Mouse (Mus musculus) cerebellum, postnatal 10 days (tissue): ENCODE measurements around the gene Pou2af1.
A peak's percentile ranks its signal among the peaks of the same experiment; 100 is the strongest.

Experiments
- DNase-seq, 2 experiments: peaks; one replicate each; pipeline ENCODE4 v3.0.0; 2021; ENCODE audit warnings: mixed read lengths in 2 of 2

Pou2af1 gene

GRCm38 (mm10) chr9:51230701-51231389 is 17.3 kb downstream of the Pou2af1 start:
- no peak for DNase-seq

- DNase-seq, result no peak
Observed at GRCm38 (mm10) chr9:51232163-51232562, 18.7 kb downstream of the Pou2af1 start.

DNA sequence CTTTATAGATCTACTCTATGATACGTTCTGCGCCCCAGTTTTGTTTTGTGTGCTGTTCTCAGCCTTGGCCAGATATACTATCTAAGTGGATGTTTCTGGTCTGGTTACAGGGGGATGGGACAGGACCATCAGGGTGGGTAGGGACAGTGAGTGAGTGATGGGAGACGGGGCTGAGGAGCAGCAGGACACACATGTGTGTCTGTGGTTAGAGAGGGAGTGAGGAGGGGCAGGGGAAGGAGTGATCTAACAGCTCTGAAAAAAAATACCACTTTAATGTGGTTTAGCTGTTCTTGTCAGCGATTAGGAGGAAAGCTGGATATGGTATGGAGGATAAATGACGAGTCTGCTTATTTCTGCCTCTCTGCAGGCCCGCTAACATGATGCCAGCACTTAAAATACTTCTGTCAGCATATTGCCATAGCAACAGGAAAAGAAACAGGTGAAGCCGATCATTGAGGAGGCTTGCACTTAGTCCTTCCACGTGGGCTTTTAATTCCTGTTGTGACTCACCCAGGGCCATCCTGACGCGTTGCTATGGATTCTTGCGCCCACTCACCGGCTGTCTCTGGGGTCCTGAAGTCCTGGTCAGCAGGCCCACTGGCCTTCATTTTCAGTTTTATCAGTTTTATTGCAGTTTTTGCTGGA is 25.4 kb downstream of the Pou2af1 start:
- DNase-seq, result no peak

- DNase-seq, result peak; percentile 15 to 18
Observed at GRCm38 (mm10) chr9:51256780-51257502, 43.4 kb downstream of the Pou2af1 start.

- DNase-seq, result peak; percentile 10
Observed at GRCm38 (mm10) chr9:51258426-51258825, 44.9 kb downstream of the Pou2af1 start.

DNA sequence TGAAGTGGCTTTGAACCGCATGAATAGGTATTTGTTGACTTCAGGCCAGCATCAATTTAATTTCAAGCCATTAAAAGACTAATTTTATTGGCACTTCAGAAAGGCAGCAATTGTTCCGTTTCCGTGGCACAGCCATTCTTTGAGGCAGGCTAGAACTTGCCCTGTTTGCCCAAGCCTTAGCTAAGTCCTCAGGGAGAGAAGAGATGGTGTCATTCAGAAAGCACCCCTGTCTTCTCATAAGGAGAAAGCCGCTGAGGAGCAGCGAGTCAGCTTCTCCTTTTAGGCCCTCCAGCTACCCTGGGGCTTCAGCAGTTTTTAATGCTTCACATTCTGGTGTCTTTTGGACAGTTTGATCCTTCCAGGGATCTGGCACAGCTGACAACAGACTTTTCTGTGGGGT is 55.3 kb downstream of the Pou2af1 start:
- DNase-seq, result no peak

GRCm38 (mm10) chr9:51271073-51271472 is 57.6 kb downstream of the Pou2af1 start:
- DNase-seq, result no peak

DNA sequence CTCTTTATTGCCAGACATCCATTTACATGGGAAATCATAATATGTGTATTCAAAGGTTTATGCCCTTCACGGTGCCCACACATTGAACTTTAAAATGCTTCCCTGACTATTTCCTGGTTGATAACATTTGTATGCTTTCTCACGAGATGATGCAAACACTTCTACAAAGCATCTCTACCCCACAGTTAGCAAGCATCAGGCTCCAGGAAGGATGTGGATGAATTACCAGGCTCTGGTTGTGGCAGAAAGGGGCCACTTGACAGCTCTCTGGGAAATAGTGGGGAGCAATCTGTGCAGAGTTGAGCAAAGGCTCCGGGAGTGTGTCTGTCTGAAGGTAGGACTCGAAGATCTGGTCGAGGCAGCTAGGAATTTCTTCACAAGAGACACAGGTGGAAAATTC is 58.6 kb downstream of the Pou2af1 start:
- DNase-seq, result no peak

DNA sequence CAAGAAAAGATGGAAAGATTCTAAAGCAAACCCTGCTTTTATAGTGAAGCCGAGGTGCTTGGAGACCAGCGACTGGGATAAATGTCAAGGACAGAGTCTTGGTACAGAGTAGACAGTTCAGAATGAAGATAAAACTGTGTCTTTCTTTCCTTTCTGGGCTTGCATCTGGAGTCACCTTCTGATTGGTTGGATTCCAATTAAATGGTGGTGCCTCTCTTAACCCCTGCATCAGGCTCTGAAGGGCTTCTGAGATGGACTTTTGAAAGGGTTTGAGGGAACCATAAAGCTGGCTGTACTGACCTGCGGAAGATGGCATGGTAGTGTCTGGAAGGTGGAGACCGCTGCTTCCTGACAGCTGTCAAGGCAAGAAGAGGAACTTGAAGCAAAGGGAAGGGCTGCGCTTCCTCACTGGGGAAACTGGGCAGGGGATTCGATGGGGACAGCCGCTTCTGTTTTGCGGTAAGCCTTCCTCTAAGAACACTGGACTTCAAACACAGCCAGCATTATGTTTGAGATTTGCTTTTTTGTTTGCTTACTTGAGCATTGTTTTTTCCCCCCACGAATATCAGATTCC is 60.2 kb downstream of the Pou2af1 start:
- no peak for DNase-seq

GRCm38 (mm10) chr9:51274678-51275077 is 61.2 kb downstream of the Pou2af1 start:
- DNase-seq, result no peak

- DNase-seq, result peak in 1 of 2 experiments; percentile 17
Observed at GRCm38 (mm10) chr9:51277834-51278498, 64.5 kb downstream of the Pou2af1 start.

DNA sequence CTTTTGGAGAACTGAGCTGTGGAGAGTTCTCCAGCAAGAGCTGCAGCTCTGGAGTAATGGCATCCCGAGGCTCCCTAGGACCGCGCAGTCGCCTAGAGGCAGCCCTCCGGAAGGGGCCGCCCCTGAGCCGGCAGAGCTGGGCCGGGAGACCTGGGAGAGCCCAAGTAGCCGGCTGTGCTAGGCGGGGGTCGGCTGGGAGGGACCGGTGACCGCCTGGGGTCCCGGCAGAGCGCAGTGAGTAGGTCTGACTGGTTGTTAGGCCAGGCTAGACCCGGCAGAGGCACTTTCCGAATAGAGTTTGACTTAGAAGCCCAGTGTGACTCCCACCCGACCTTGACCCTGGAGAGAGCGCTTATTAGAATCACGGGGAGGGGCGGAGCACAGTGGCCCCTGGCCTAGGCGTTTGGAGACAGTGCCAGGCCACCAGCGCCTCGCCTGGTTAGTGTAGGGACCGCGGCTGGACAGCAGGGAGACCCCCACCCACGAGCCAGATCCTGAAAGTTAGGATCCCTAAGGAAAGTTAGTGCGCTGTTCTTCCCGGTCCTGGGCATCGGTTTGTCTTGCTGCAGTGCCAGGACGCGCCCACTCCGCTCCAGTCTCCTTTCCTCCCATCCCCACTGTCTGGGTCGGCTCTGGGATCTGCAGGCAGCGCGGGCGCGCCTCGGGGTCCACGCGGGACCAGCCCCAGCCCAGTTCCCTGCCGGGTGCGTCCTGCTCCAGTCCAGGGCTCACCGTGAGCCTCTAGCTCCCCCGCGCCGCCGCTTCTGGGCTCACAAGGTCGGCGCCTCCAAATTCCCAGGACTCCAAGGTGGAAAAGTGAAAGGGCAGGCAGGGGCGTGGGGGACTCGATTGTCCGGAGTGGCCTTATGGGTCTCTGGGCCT is 65.2 kb downstream of the Pou2af1 start, which contains the start of gene Colca2:
Colca2 (minus strand) TSS at position 70 of the 882 bp plus-strand sequence.
- peak; percentile 77 to 81 for DNase-seq

DNA sequence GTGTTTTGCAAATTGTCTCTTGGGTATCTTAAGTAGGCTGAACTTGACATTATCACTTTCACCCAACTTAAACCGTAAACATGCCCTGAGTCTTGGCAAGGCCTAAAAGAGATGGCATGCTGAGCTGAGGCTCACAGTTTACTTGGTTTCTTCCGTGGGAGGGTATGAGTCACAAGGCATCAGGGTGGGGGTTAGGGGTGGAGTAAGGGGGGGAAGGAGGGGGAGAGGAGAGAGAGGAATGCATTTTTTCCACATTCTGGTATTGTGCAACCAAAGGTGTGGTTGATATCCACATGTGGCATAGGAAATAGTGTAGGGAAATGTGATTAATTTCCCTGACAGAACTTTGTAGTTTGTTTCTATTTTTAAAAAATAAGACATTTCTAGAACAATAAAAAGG is 72.6 kb downstream of the Pou2af1 start:
- no peak for DNase-seq
